9 mouse cellular contexts compared by ENCODE assay signal in genomic region chr17:83525596-83525995, GRCm38 (mm10). TPM values are rescaled to one million over a fixed set of nuclear protein-coding genes. Genes with fewer than 3 reads are reported as not detected.
DNase-seq lines count a peak whose midpoint lies in the region; ATAC-seq and TF ChIP-seq lines count a peak whose summit lies in the region.
"Had no signal": no experiment of that assay in that cellular context is flagged by ENCODE, and none has a peak within 500 bp of the region (broad histone marks: within the 10 kb centered on the region; RNA-seq: fewer than 3 reads in every experiment).

No protein-coding gene starts in this region.

- no peak overlapping the region for H3K9ac ChIP-seq in intestine, embryonic 15.5 days
- H3K9ac ChIP-seq in intestine, embryonic 16.5 days (ENCODE audit: low read depth, low read length): no peak overlapping the region
- peak overlapping the region; percentile 13; the same call in 1 of the 2 replicates for H3K9ac ChIP-seq in ES-Bruce4 (ENCODE audit: low read depth, poor library complexity, severe bottlenecking)
- no peak overlapping the region for H3K9ac ChIP-seq in liver, adult 2 months (ENCODE audit: low read depth, low read length)
- no peak overlapping the region for H3K9ac ChIP-seq in hindbrain, embryonic 12.5 days
- H3K9ac ChIP-seq: hindbrain, embryonic 15.5 days had no signal

- H3K27me3 ChIP-seq in intestine, embryonic 15.5 days (replicated peaks): no peaks in the 10 kb centered on the region
- no peaks in the 10 kb centered on the region for H3K27me3 ChIP-seq in intestine, embryonic 16.5 days (replicated peaks; ENCODE audit: control insufficient read depth, insufficient read depth, low read length)
- H3K27me3 ChIP-seq in ES-Bruce4 (ENCODE audit: control insufficient read depth, insufficient read depth, low read length, poor library complexity, severe bottlenecking): no peaks in the 10 kb centered on the region
- H3K27me3 ChIP-seq in liver, adult 2 months (ENCODE audit: control insufficient read depth, insufficient read depth, low read length): no peaks in the 10 kb centered on the region
- H3K27me3 ChIP-seq in hindbrain, embryonic 12.5 days: no peaks in the 10 kb centered on the region
- H3K27me3 ChIP-seq: hindbrain, embryonic 15.5 days had no signal

- TF ChIP-seq CTCF in ES-Bruce4 (IDR thresholded peaks at IDR 0.05; ENCODE audit: low read depth, low read length): no peak
- TF ChIP-seq CTCF in liver, adult 2 months (IDR thresholded peaks at IDR 0.05; ENCODE audit: low read depth, low read length): no peak

- no peak for ATAC-seq in intestine, embryonic 15.5 days
- no peak for ATAC-seq in intestine, embryonic 16.5 days
- ATAC-seq in common myeloid progenitor, adult 5-6 weeks (replicated peaks; ENCODE audit: low read depth, poor library complexity, severe bottlenecking): peak; percentile 30; the same call in 1 of the 2 replicates
- ATAC-seq in hindbrain, embryonic 12.5 days (ENCODE audit: low FRiP score): no peak

- no peak overlapping the region for H3K27ac ChIP-seq in intestine, embryonic 15.5 days
- no peak overlapping the region for H3K27ac ChIP-seq in intestine, embryonic 16.5 days (ENCODE audit: low read length)
- peak overlapping the region; percentile 95 for H3K27ac ChIP-seq in ES-Bruce4 (ENCODE audit: insufficient read depth, low read length)
- H3K27ac ChIP-seq in liver, adult 2 months (replicated peaks; ENCODE audit: insufficient read depth, low read depth, low read length): no peak overlapping the region
- H3K27ac ChIP-seq in hindbrain, embryonic 12.5 days: no peak overlapping the region

- no peak for TF ChIP-seq POLR2A in ES-Bruce4 (IDR thresholded peaks at IDR 0.05; ENCODE audit: insufficient read depth, low read length)
- TF ChIP-seq POLR2A in liver, adult 2 months (IDR thresholded peaks at IDR 0.05; ENCODE audit: extremely low read depth, insufficient read depth, low read length): no peak

- H3K4me2 ChIP-seq in intestine, embryonic 15.5 days (replicated peaks): peak overlapping the region; percentile 28
- no peak overlapping the region; the same call in 1 of the 2 replicates for H3K4me2 ChIP-seq in intestine, embryonic 16.5 days (ENCODE audit: low read depth, low read length)
- no peak overlapping the region for H3K4me2 ChIP-seq in hindbrain, embryonic 12.5 days (replicated peaks)
- H3K4me2 ChIP-seq: hindbrain, embryonic 15.5 days had no signal

- WGBS in intestine, embryonic 15.5 days: 13% methylated on average over 8 of the region's 8 CpGs
- WGBS in intestine, embryonic 16.5 days: 13% methylated on average over 8 of the region's 8 CpGs
- 13% methylated on average over 8 of the region's 8 CpGs for WGBS in liver, adult 2 months
- 3% methylated on average over 8 of the region's 8 CpGs for WGBS in hindbrain, embryonic 12.5 days

- no peaks in the 10 kb centered on the region for H3K79me2 ChIP-seq in liver, adult 2 months (ENCODE audit: control insufficient read depth, insufficient read depth, low read length)

- peaks cover 25% of the 10 kb centered on the region for H3K4me1 ChIP-seq in intestine, embryonic 15.5 days (replicated peaks)
- H3K4me1 ChIP-seq in intestine, embryonic 16.5 days (ENCODE audit: control insufficient read depth, insufficient read depth, low read length): peaks cover 16% of the 10 kb centered on the region
- H3K4me1 ChIP-seq in ES-Bruce4 (ENCODE audit: control insufficient read depth, insufficient read depth, low read length): peaks cover 7% of the 10 kb centered on the region
- peaks cover 4% of the 10 kb centered on the region; the same call in 1 of the 2 replicates for H3K4me1 ChIP-seq in liver, adult 2 months (ENCODE audit: control insufficient read depth, insufficient read depth, low read length)
- peaks cover 31% of the 10 kb centered on the region for H3K4me1 ChIP-seq in hindbrain, embryonic 12.5 days

- no peaks in the 10 kb centered on the region for H3K36me3 ChIP-seq in intestine, embryonic 15.5 days
- no peaks in the 10 kb centered on the region for H3K36me3 ChIP-seq in intestine, embryonic 16.5 days (ENCODE audit: control insufficient read depth, insufficient read depth, low read length)
- H3K36me3 ChIP-seq in ES-Bruce4 (ENCODE audit: control insufficient read depth, insufficient read depth, low read length, poor library complexity, severe bottlenecking): no peaks in the 10 kb centered on the region
- no peaks in the 10 kb centered on the region for H3K36me3 ChIP-seq in liver, adult 2 months (ENCODE audit: control insufficient read depth, insufficient read depth, low read length)
- H3K36me3 ChIP-seq in hindbrain, embryonic 12.5 days: no peaks in the 10 kb centered on the region
- H3K36me3 ChIP-seq: hindbrain, embryonic 15.5 days had no signal

- no peak for TF ChIP-seq EP300 in ES-Bruce4 (IDR thresholded peaks at IDR 0.05; ENCODE audit: insufficient read depth, low read depth, low read length)

- intact Hi-C loops in left cerebral cortex, postnatal 25 days (cut with DNase I): no loop called here

- H3K9me3 ChIP-seq in intestine, embryonic 15.5 days: no peaks in the 10 kb centered on the region
- H3K9me3 ChIP-seq in intestine, embryonic 16.5 days (ENCODE audit: control insufficient read depth, low read length): no peaks in the 10 kb centered on the region
- H3K9me3 ChIP-seq in ES-Bruce4 (replicated peaks; ENCODE audit: control insufficient read depth, insufficient read depth, low read length, poor library complexity, severe bottlenecking): no peaks in the 10 kb centered on the region
- H3K9me3 ChIP-seq in hindbrain, embryonic 12.5 days (replicated peaks): no peaks in the 10 kb centered on the region
- H3K9me3 ChIP-seq: hindbrain, embryonic 15.5 days had no signal

- peak; percentile 36 for DNase-seq in liver, adult 2 months (ENCODE audit: extremely low read depth, low read depth, low spot score)
- DNase-seq in adrenal gland, adult 2 months: no peak
- DNase-seq in left cerebral cortex, postnatal 25 days (ENCODE audit: low spot score in 2 of 2): no peak

- no peak overlapping the region for H3K4me3 ChIP-seq in intestine, embryonic 15.5 days (replicated peaks)
- no peak overlapping the region for H3K4me3 ChIP-seq in intestine, embryonic 16.5 days (ENCODE audit: low read length)
- H3K4me3 ChIP-seq in ES-Bruce4 (ENCODE audit: low read depth, low read length): no peak overlapping the region
- H3K4me3 ChIP-seq in liver, adult 2 months (ENCODE audit: insufficient read depth, low read depth, low read length): peak overlapping the region; percentile 36
- H3K4me3 ChIP-seq in hindbrain, embryonic 12.5 days: no peak overlapping the region
- H3K4me3 ChIP-seq: hindbrain, embryonic 15.5 days had no signal

RNA-seq across cellular contexts. Expression of gene Cox7a2l, which starts 8.5 kb away (rescaled TPM):
- 181 and 186 TPM in 2 replicates for polyA plus RNA-seq in intestine, embryonic 15.5 days (2015; fragmentation: Nextera tagmentation; extraction: Ambion mirVana)
- polyA plus RNA-seq in intestine, embryonic 16.5 days (2015; fragmentation: Nextera tagmentation; extraction: Ambion mirVana): 189 and 191 TPM in 2 replicates
- 224 and 253 TPM in 2 replicates for polyA plus RNA-seq in ES-Bruce4 (2011; ENCODE audit: insufficient read depth, insufficient read length, low read depth, missing spikeins)
- total RNA-seq in common myeloid progenitor, adult 5-6 weeks (2017): 201 and 267 TPM in 2 replicates
- total RNA-seq in liver, adult 2 months (2014; rRNA removed): 184 and 203 TPM in 2 replicates
- 88.8 and 114 TPM in 2 replicates for polyA plus RNA-seq in liver, adult 2 months (2012; rRNA removed)
- 100 to 1,000 TPM; 141 to 185 TPM for total RNA-seq in adrenal gland, adult 2 months (2021)
- 68.7 and 87.2 TPM in 2 replicates for polyA plus RNA-seq in adrenal gland, adult 2 months (2012; rRNA removed)
- total RNA-seq in left cerebral cortex, postnatal 25 days (2021): 100 to 1,000 TPM; 165 to 177 TPM
- 139 TPM in 2 replicates for polyA plus RNA-seq in hindbrain, embryonic 12.5 days (2016; fragmentation: Nextera tagmentation; extraction: Ambion mirVana)
